Mouse (Mus musculus) limb, embryonic 15.5 days (tissue): ENCODE measurements around the gene Psmg3. TPM values are rescaled to one million over a fixed set of nuclear protein-coding genes. Genes with fewer than 3 reads are reported as not detected.

Experiments
- ATAC-seq: fragments of 200-750 bp; cut with Nextera tagmentation; 2 replicates; pipeline ENCODE4 v1.8.0; 2017; ENCODE audit warnings: low read depth, moderate TSS enrichment; ENCODE audit not compliant: insufficient number of reproducible peaks, low FRiP score, low TSS enrichment
- H3K27ac ChIP-seq: fragments of 300-500 bp; sonication (generic); 2 replicates; pipeline ENCODE4 v1.5.1; 2015; ENCODE audit warnings: moderate library complexity, mild to moderate bottlenecking, inconsistent platforms
- H3K27me3 ChIP-seq: fragments of 300-500 bp; sonication (generic); 2 replicates; pipeline ENCODE4 v1.6.1; 2015; ENCODE audit warnings: inconsistent platforms
- H3K36me3 ChIP-seq: fragments of 300-500 bp; sonication (generic); 2 replicates; pipeline ENCODE4 v1.6.1; 2015; ENCODE audit warnings: inconsistent platforms
- H3K4me1 ChIP-seq: fragments of 300-500 bp; sonication (generic); 2 replicates; pipeline ENCODE4 v1.6.1; 2015; ENCODE audit warnings: inconsistent platforms
- H3K4me2 ChIP-seq: fragments of 300-500 bp; sonication (generic); 2 replicates; pipeline ENCODE4 v1.6.1; 2015; ENCODE audit warnings: mild to moderate bottlenecking, inconsistent platforms
- H3K4me3 ChIP-seq: fragments of 300-500 bp; sonication (generic); 2 replicates; pipeline ENCODE4 v1.5.1; 2015; ENCODE audit warnings: mild to moderate bottlenecking, inconsistent platforms
- H3K9ac ChIP-seq: fragments of 300-500 bp; sonication (generic); 2 replicates; pipeline ENCODE4 v1.6.1; 2015; ENCODE audit warnings: inconsistent platforms
- H3K9me3 ChIP-seq: fragments of 300-500 bp; sonication (generic); 2 replicates; pipeline ENCODE4 v1.6.1; 2016; ENCODE audit warnings: inconsistent platforms
- WGBS: fragments of 180-500 bp; shearing (Covaris S2); methylation state at CpG from one replicate; pipeline ENCODE4 v1.1.7; 2015; 5-methylcytosine and 5-hydroxymethylcytosine counted together
- polyA plus RNA-seq: library from polyadenylated mRNA; unstranded; fragments of >200 nt; fragmentation: Nextera tagmentation; extraction: Ambion mirVana; gene quantifications from 2 replicates; pipeline ENCODE4 v1.2.1, GENCODE M21; 2015

Gene Psmg3
- polyA plus RNA-seq, 1 experiment from 2014 or later: 68.5 TPM

- WGBS: 32% methylated on average over 10 of the region's 10 CpGs
- Histone ChIP-seq H3K4me3 (no peak overlapping the region), H3K9me3 (no peaks in the 10 kb centered on the region), H3K4me1 (no peaks in the 10 kb centered on the region), H3K9ac (no peak overlapping the region), H3K27ac (no peak overlapping the region), H3K27me3 (peaks cover 39% of the 10 kb centered on the region), H3K4me2 (no peak overlapping the region), H3K36me3 (no peaks in the 10 kb centered on the region)
- no peak for ATAC-seq
These were observed 13.6 kb downstream of the Psmg3 start for GRCm38 (mm10) chr5:139813126-139813490.

DNA sequence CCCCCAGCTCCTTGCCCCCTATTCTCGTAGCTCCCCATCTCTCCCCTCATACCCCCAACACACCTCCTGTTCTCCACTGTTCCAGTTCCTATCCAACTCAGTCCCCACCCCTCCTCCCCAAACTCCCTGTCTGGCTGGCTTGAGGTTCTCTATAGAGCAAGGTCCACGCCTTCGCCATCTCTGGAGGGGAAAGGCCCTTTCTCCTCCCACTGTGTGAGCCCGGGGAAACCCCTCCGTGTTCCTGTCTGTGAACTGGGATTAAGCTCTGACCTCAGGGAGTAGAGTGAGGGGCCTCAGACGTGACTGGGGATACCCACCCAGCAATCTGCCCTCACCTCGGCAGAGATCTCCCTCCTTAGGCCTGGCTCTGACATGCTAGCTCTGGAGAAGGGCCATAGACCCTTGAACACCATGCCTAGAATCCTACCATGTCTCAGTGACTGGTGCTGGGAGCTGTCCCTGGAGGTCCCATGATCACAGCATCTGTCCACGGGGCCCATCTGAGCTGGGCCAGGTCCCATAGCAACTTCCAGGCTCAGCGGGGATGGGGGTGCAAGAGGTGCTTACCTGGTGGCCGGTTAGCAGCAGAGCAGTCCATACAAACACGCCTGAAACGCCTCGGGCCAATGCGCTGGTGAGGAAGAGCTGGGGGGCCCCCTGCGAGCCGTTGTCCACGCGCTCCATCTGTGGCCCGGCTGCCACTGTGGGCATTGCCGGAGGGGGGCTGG lies 14.1 kb downstream of the Psmg3 start:
- H3K36me3 ChIP-seq: no peaks in the 10 kb centered on the region
- no peak for ATAC-seq
- no peak overlapping the region for H3K4me3 ChIP-seq
- no peaks in the 10 kb centered on the region for H3K4me1 ChIP-seq
- H3K4me2 ChIP-seq: no peak overlapping the region
- WGBS: 66% methylated on average over 20 of the region's 20 CpGs
- no peaks in the 10 kb centered on the region for H3K9me3 ChIP-seq
- no peak overlapping the region for H3K27ac ChIP-seq
- H3K9ac ChIP-seq: no peak overlapping the region
- peaks cover 39% of the 10 kb centered on the region for H3K27me3 ChIP-seq

DNA sequence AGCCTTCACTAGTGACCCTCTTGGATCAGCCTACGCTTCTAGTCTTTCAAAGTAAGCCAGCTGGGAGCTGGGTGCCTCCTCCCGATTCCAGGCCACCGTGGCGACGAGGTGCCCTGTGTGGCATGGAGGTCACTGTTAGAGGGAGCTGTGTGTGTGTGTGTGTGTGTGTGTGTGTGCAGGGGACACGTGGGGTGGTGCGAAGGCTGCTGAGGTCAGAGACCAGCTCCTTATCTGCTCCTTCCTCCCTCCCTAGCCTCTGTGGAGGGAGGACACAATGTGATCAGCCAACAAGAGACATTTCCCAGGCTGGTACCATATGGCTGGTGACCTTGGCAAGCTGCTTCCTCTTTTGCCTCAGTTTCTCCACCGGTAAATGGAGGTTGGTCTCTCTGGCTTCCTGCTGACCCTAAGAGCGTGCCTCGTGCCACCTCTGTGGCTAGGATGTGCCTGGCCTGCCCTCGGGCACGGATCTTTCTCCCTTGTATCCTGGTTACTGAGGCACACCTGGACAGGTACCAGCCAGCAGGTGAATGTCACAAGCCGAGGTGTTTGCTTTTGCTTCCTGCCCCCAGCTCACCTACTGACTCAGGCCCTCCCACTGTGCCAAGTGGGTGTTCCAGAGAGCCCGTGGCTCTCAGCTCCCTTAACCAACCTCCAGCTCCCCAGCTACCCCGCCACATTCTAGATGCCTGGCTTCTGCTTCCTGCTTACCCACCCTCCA lies 14.8 kb downstream of the Psmg3 start:
- Histone ChIP-seq H3K9me3 (no peaks in the 10 kb centered on the region), H3K27ac (no peak overlapping the region), H3K4me2 (no peak overlapping the region), H3K9ac (no peak overlapping the region), H3K4me3 (no peak overlapping the region), H3K4me1 (no peaks in the 10 kb centered on the region), H3K27me3 (peaks cover 39% of the 10 kb centered on the region), H3K36me3 (no peaks in the 10 kb centered on the region)
- WGBS: 73% methylated on average over 15 of the region's 15 CpGs
- ATAC-seq: no peak

DNA sequence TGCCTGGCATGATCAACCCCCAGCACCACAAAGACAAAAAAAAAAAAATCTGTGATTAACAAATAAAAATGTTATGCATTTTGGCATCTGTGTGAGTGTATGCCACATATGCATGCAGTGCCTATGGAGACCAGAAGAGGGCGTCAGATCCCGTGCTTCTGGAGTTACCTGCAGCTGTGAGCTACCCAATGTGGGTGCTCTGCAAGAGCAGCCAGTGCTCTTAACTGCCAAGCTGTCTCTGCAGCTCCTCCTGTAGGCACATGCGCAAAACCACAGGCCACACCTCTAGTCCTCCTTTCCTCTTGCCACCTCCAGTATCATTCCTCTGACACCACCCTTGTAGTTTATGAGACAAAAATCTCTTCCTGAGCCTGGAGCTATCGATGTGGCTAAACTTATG lies 17.3 kb downstream of the Psmg3 start:
- no peak overlapping the region for H3K4me2 ChIP-seq
- H3K27me3 ChIP-seq: peaks cover 27% of the 10 kb centered on the region
- H3K4me1 ChIP-seq: peaks cover under 1% of the 10 kb centered on the region; the same call in 1 of the 2 replicates
- H3K27ac ChIP-seq: no peak overlapping the region
- no peaks in the 10 kb centered on the region for H3K36me3 ChIP-seq
- ATAC-seq: no peak
- WGBS: 56% methylated on average over 4 of the region's 4 CpGs
- H3K4me3 ChIP-seq: no peak overlapping the region
- no peak overlapping the region for H3K9ac ChIP-seq
- H3K9me3 ChIP-seq: no peaks in the 10 kb centered on the region

GRCm38 (mm10) chr5:139805924-139806323 lies 20.8 kb downstream of the Psmg3 start:
- no peak for ATAC-seq
- Histone ChIP-seq H3K36me3 (peaks cover 7% of the 10 kb centered on the region), H3K4me1 (peaks cover 18% of the 10 kb centered on the region), H3K9me3 (no peaks in the 10 kb centered on the region), H3K9ac (no peak overlapping the region), H3K27ac (no peak overlapping the region), H3K27me3 (no peaks in the 10 kb centered on the region), H3K4me3 (no peak overlapping the region), H3K4me2 (no peak overlapping the region)
- 87% methylated on average over 8 of the region's 8 CpGs for WGBS

DNA sequence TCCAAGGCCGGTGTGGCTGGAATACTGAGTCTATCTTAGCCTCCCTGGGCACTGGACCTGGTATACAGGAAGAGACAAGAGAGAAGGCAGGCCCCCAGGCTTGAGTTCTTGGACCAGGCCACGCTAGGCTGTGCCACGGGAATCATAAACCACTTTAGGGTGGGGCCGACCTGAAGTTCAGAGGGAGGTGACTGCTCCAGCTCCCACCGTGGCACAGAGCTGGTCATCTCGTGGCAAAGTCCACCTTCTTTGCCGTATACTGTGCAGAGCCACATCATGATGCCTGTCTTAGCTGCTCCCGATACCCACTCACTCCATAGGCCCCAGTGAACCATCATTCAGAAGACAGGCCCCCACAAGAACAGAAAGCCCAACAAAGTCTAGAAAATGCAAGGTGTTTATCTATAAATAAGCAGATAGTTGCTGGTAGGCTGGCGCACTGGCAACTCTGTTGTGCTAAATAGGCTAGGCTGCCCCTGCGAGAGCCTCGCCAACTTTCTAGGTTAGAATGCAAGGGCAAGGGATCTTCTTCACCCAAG lies 22.0 kb downstream of the Psmg3 start:
- Histone ChIP-seq H3K4me1 (peaks cover 18% of the 10 kb centered on the region), H3K9ac (no peak overlapping the region), H3K27ac (no peak overlapping the region), H3K27me3 (no peaks in the 10 kb centered on the region), H3K9me3 (no peaks in the 10 kb centered on the region), H3K4me2 (no peak overlapping the region), H3K4me3 (no peak overlapping the region), H3K36me3 (peaks cover 20% of the 10 kb centered on the region)
- WGBS: 88% methylated on average over 11 of the region's 11 CpGs
- ATAC-seq: no peak

- Histone ChIP-seq H3K36me3 (peaks cover 22% of the 10 kb centered on the region), H3K4me2 (no peak overlapping the region), H3K9ac (no peak overlapping the region), H3K27me3 (no peaks in the 10 kb centered on the region), H3K4me3 (no peak overlapping the region), H3K9me3 (no peaks in the 10 kb centered on the region), H3K27ac (no peak overlapping the region), H3K4me1 (peaks cover 18% of the 10 kb centered on the region)
- no peak for ATAC-seq
- WGBS: 16% methylated on average over 6 of the region's 6 CpGs
These were observed 22.6 kb downstream of the Psmg3 start for GRCm38 (mm10) chr5:139804107-139804551.

DNA sequence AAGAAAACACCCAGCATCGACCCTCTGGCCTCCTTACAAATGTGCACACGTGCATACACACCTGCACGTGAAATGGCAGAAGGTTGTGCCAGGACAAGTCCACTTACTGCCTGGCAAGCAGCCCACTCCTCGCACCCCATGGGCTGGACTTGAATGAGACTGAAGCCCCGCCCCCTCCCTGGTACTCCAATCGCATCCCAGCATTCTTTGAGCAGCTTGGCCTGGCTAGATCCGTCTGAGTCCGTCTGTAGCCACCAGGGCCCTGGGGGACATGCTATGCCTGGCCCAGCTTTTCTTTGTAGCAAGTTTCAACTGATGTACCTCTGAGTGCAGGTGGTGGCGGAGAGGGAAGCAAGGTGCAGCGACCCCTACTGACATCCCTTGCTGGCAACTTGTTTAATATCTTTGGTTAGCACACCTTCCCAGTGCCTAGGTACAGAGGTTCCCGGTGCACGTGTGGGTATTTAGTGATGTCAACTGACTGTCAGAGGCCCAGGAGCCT lies 23.0 kb downstream of the Psmg3 start:
- H3K4me3 ChIP-seq: no peak overlapping the region
- no peak overlapping the region for H3K9ac ChIP-seq
- 6% methylated on average over 12 of the region's 12 CpGs for WGBS
- H3K27ac ChIP-seq: no peak overlapping the region
- H3K4me1 ChIP-seq: peaks cover 18% of the 10 kb centered on the region
- peaks cover 22% of the 10 kb centered on the region for H3K36me3 ChIP-seq
- no peaks in the 10 kb centered on the region for H3K27me3 ChIP-seq
- no peak for ATAC-seq
- H3K4me2 ChIP-seq: 0 out of 2 replicates have a peak overlapping the region, but pooled peaks have one; percentile 10
- H3K9me3 ChIP-seq: no peaks in the 10 kb centered on the region

DNA sequence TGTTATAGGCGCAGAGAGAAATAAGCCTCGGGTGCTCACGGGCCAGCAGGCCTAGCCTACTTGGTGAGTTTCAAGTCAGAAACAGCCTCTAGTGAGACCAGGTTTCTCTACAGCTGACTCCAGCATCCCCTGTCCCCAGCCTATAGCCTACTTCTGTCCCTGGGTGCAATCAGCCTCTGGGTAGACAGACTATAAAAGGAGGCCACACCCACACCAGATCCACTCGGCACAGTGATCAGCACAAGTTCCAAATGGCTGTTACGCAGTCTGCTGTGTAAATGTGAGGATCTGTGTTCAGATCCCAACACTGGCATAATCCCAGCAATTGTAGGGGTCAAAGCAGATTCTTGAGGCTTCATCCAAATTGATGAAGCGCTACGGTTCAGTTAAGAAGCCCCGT lies 23.5 kb downstream of the Psmg3 start:
- no peak overlapping the region for H3K9ac ChIP-seq
- ATAC-seq: no peak
- H3K4me2 ChIP-seq: no peak overlapping the region
- H3K9me3 ChIP-seq: no peaks in the 10 kb centered on the region
- H3K36me3 ChIP-seq: peaks cover 22% of the 10 kb centered on the region
- 52% methylated on average over 8 of the region's 8 CpGs for WGBS
- no peak overlapping the region for H3K4me3 ChIP-seq
- H3K27me3 ChIP-seq: no peaks in the 10 kb centered on the region
- H3K27ac ChIP-seq: no peak overlapping the region
- peaks cover 22% of the 10 kb centered on the region for H3K4me1 ChIP-seq

DNA sequence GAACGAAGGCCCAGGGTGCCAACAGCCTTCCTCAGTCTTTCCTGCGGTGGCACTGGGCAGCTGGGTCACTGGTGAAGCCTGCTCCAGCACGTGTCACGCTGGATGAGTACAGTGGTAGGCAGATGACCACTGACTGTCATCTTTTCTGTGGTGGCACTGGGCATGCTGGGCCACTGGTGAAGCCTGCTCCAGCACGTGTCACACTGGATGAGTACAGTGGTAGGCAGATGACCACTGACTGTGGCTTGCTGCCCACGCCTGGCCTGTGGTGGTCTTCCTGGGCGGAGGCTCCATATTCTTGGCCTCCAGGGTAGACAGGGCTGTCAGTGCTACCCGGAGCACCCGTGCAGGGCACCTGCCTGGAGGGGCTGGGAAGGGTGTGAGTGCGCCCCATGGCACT lies 24.8 kb downstream of the Psmg3 start:
- Histone ChIP-seq H3K4me2 (no peak overlapping the region), H3K4me3 (no peak overlapping the region), H3K27ac (no peak overlapping the region), H3K36me3 (peaks cover 22% of the 10 kb centered on the region), H3K4me1 (peaks cover 35% of the 10 kb centered on the region), H3K9ac (no peak overlapping the region), H3K9me3 (no peaks in the 10 kb centered on the region), H3K27me3 (no peaks in the 10 kb centered on the region)
- no peak for ATAC-seq
- WGBS: 90% methylated on average over 10 of the region's 10 CpGs

GRCm38 (mm10) chr5:139801231-139801630 lies 25.5 kb downstream of the Psmg3 start:
- ATAC-seq: no peak
- H3K27me3 ChIP-seq: no peaks in the 10 kb centered on the region
- WGBS: 91% methylated on average over 8 of the region's 8 CpGs

More at GRCm38 (mm10) chr5:139801231-139801630, 25.5 kb downstream of the Psmg3 start:
- peaks cover 22% of the 10 kb centered on the region for H3K36me3 ChIP-seq
- no peak overlapping the region for H3K4me3 ChIP-seq
- peaks cover 42% of the 10 kb centered on the region for H3K4me1 ChIP-seq
- no peaks in the 10 kb centered on the region for H3K9me3 ChIP-seq
- no peak overlapping the region for H3K27ac ChIP-seq
- no peak overlapping the region for H3K4me2 ChIP-seq
- no peak overlapping the region for H3K9ac ChIP-seq
